Mouse (Mus musculus) heart, embryonic 12.5 days (tissue): ENCODE measurements around the gene E2f6. TPM values are rescaled to one million over a fixed set of nuclear protein-coding genes. Genes with fewer than 3 reads are reported as not detected.

Experiments
- ATAC-seq: fragments of 200-750 bp; cut with Nextera tagmentation; 2 replicates; pipeline ENCODE4 v1.8.0; 2017; ENCODE audit warnings: moderate TSS enrichment, moderate library complexity; ENCODE audit not compliant: insufficient number of reproducible peaks, low FRiP score
- H3K27ac ChIP-seq: fragments of 300-500 bp; sonication (generic); 2 replicates; pipeline ENCODE4 v1.5.1; 2016; ENCODE audit warnings: mild to moderate bottlenecking, moderate library complexity; ENCODE audit not compliant: poor library complexity, severe bottlenecking
- H3K27me3 ChIP-seq: fragments of 300-500 bp; sonication (generic); replicated peaks from 2 replicates; pipeline ENCODE4 v1.6.1; 2016; ENCODE audit warnings: mild to moderate bottlenecking, moderate library complexity
- H3K36me3 ChIP-seq: fragments of 300-500 bp; sonication (generic); 2 replicates; pipeline ENCODE4 v1.6.1; 2016; ENCODE audit warnings: mild to moderate bottlenecking, moderate library complexity
- H3K4me1 ChIP-seq: fragments of 300-500 bp; sonication (generic); replicated peaks from 2 replicates; pipeline ENCODE4 v1.6.1; 2016; ENCODE audit warnings: mild to moderate bottlenecking
- H3K4me2 ChIP-seq: fragments of 300-500 bp; sonication (generic); 2 replicates; pipeline ENCODE4 v1.6.1; 2016; ENCODE audit warnings: mild to moderate bottlenecking, moderate library complexity
- H3K4me3 ChIP-seq: fragments of 300-500 bp; sonication (generic); 2 replicates; pipeline ENCODE4 v1.5.1; 2016; ENCODE audit warnings: mild to moderate bottlenecking
- H3K9ac ChIP-seq: fragments of 300-500 bp; sonication (generic); 2 replicates; pipeline ENCODE4 v1.6.1; 2016; ENCODE audit warnings: mild to moderate bottlenecking, moderate library complexity
- H3K9me3 ChIP-seq: fragments of 300-500 bp; sonication (generic); replicated peaks from 2 replicates; pipeline ENCODE4 v1.6.1; 2016; ENCODE audit warnings: mild to moderate bottlenecking, moderate library complexity
- WGBS: fragments of 180-500 bp; shearing (Covaris S2); methylation state at CpG from one replicate; pipeline ENCODE4 v1.1.7; 2016; 5-methylcytosine and 5-hydroxymethylcytosine counted together
- polyA plus RNA-seq: library from polyadenylated mRNA; unstranded; fragments of >200 nt; fragmentation: Nextera tagmentation; extraction: Ambion mirVana; gene quantifications from 2 replicates; pipeline ENCODE4 v1.2.1, GENCODE M21; 2016

The E2f6 gene
- polyA plus RNA-seq, 1 experiment from 2014 or later = 63.4 TPM

DNA sequence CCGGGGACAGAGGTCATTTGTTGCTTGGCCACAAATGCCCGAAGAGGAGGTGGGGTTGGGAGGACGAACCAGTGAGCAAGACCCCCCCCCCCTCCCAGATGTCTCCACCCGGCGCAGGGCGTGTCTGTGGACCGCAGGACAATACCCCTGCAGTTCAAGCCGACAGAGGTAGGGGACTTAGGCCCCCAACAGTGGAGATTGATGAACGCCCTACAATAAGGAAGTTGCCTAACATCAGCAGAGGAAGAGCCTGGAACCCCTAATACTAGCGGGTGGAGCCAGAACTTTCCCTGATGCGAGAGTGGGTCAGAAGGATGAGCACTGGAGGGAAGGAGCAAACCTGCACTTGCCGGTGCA, 9.8 kb upstream of the E2f6 start:
- H3K4me1 ChIP-seq = peaks cover 10% of the 10 kb centered on the region
- no peaks in the 10 kb centered on the region for H3K36me3 ChIP-seq
- peaks cover under 1% of the 10 kb centered on the region; the same call in 1 of the 2 replicates for H3K27me3 ChIP-seq
- WGBS = 2% methylated on average over 12 of the region's 12 CpGs
- H3K27ac ChIP-seq = no peak overlapping the region
- peak overlapping the region; percentile 98 for H3K4me2 ChIP-seq
- H3K9ac ChIP-seq = peak overlapping the region; percentile 86
- H3K4me3 ChIP-seq = peak overlapping the region; percentile 80
- no peaks in the 10 kb centered on the region for H3K9me3 ChIP-seq
- peak; percentile 30 for ATAC-seq

DNA sequence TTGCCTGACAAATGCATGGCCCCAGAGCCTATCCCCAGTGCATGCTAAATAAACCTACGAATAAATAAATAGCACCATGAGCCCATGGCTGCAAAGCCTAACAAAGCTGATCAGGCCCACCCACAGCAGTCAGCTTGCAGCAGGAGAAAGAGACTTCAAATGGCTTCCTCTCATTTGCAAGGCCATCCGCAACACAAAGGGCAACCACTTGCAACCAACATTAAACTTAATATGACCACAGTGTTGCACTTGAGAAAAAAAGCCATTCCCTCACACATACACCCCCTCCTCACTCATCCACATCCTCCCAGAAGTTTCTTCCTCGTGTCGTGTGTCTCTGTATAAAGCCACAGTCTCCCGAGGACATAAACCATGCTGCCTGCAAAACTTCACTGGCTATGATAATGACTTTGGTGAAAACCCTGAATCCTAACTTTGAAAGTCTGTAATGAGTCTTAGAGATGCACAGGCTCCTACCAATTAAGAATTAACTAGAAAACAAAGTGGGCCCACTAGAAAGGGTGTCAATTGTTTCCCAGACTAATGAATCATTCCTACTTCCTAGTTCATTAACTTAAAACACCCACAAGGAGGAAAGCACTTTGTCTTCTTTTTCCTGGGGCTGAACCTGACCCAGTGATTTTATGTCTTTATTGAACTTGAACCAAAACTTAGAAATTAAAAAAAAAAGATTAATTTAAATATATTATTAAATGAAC, 7.4 kb upstream of the E2f6 start:
- Histone ChIP-seq H3K36me3 (no peaks in the 10 kb centered on the region), H3K9me3 (no peaks in the 10 kb centered on the region), H3K4me2 (no peak overlapping the region), H3K4me1 (peaks cover 10% of the 10 kb centered on the region), H3K27me3 (peaks cover 18% of the 10 kb centered on the region), H3K27ac (no peak overlapping the region), H3K9ac (no peak overlapping the region), H3K4me3 (no peak overlapping the region)
- 46% methylated on average over 5 of the region's 5 CpGs for WGBS
- ATAC-seq = no peak

DNA sequence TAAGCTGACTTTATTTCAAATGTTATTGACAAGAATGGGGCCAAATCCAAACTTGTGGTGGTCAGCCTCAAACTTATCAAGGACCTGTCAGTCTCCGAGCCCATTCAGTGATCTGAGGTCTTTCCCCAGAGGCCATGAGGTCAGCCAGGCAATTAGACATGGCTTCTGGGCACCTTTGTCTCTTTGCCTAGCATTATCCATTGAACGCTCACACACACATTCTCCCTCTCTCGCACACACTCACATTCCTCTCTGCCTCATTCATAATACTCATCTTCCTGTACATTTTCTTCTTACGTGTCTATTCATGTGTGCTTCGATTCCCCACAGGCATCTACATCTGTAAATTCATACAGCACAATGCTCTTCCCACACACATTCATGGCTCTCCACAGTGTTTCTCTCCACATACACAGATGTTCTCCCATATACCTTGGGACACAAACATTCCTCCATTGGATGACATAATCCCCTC, 6.8 kb upstream of the E2f6 start:
- Histone ChIP-seq H3K9ac (no peak overlapping the region), H3K9me3 (no peaks in the 10 kb centered on the region), H3K4me2 (no peak overlapping the region), H3K4me3 (no peak overlapping the region), H3K27ac (no peak overlapping the region), H3K36me3 (no peaks in the 10 kb centered on the region), H3K27me3 (peaks cover 23% of the 10 kb centered on the region), H3K4me1 (peaks cover 10% of the 10 kb centered on the region)
- 55% methylated on average over 5 of the region's 5 CpGs for WGBS
- no peak for ATAC-seq

DNA sequence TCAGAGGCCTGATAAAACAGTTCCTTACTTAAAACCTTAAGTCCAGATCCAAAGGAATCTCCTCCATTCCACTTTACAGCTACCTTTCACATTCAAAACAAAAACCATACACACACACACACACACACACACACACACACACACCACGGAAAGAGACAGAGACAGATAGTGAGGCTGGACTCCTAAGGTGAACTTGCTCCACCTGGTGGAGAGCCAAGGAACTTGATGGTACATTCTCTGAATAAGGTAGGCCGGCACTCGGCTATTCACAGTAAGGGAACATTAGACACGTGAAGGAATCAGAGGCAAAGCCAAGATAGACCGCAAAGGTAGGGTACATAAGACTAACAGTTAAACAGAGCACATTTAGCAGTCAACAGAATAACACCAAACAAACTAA, 5.3 kb upstream of the E2f6 start:
- Histone ChIP-seq H3K27ac (no peak overlapping the region), H3K4me3 (no peak overlapping the region), H3K36me3 (no peaks in the 10 kb centered on the region), H3K4me1 (0 out of 2 replicates have a peak, but pooled peaks cover 5% of the 10 kb centered on the region), H3K9me3 (no peaks in the 10 kb centered on the region), H3K9ac (no peak overlapping the region), H3K4me2 (no peak overlapping the region), H3K27me3 (peaks cover 31% of the 10 kb centered on the region)
- WGBS = 5% methylated on average over 5 of the region's 5 CpGs
- 0 out of 2 replicates have a peak, but pooled peaks have one; percentile 54 for ATAC-seq

DNA sequence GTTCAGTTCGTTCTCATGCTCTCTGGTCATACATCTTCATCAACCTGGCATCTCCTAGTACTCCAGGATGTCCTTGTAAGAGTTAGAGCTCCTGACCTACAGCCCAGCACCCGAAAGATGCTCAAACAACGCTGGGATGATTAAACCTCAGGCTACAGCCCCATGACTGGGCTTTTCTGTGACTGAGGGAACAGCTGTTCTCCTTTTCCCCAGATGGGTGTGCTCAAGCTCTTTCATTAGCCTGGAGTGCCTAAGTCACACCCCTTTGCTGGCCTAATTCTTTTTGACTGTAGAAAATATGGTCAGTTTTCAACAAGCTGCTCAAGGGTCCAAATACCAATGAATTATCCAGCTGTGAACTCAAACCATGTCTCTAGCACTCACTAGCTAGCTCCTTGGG, 2.7 kb upstream of the E2f6 start:
- Histone ChIP-seq H3K4me3 (no peak overlapping the region), H3K4me1 (peaks cover 13% of the 10 kb centered on the region), H3K36me3 (peaks cover 2% of the 10 kb centered on the region; the same call in 1 of the 2 replicates), H3K4me2 (no peak overlapping the region), H3K27ac (no peak overlapping the region), H3K9ac (no peak overlapping the region), H3K27me3 (peaks cover 31% of the 10 kb centered on the region), H3K9me3 (no peaks in the 10 kb centered on the region)
- 33% methylated on average over 3 of the region's 3 CpGs for WGBS
- no peak for ATAC-seq

DNA sequence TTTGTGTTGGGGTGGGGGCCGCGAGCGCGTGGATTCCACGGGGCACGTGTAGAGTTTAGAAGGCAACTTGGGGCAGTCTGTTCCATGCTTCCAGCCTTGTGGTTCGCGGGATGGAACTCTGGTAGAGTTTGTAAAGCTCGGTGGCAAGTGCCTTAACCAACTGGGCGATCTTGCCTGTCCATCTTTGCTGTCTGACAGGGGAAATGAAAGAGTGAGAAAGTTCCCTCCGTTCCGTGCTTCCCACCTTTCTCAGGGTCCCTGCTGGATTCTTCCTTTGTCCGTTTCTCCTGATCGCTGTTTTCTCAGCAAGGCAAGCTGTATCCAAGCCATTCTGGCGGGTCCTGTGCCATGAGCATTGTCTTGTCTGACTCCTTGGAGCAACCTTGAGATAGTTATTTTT, 714 bp downstream of the E2f6 start:
- H3K4me1 ChIP-seq = peaks cover 13% of the 10 kb centered on the region
- 3% methylated on average over 15 of the region's 15 CpGs for WGBS
- no peaks in the 10 kb centered on the region for H3K9me3 ChIP-seq
- peaks cover 20% of the 10 kb centered on the region for H3K36me3 ChIP-seq
- H3K4me3 ChIP-seq = peak overlapping the region; percentile 89
- H3K27ac ChIP-seq = peak overlapping the region; percentile 49; the same call in 1 of the 2 replicates
- H3K4me2 ChIP-seq = peak overlapping the region; percentile 90
- ATAC-seq = no peak
- peak overlapping the region; percentile 89 for H3K9ac ChIP-seq
- peaks cover 25% of the 10 kb centered on the region for H3K27me3 ChIP-seq

DNA sequence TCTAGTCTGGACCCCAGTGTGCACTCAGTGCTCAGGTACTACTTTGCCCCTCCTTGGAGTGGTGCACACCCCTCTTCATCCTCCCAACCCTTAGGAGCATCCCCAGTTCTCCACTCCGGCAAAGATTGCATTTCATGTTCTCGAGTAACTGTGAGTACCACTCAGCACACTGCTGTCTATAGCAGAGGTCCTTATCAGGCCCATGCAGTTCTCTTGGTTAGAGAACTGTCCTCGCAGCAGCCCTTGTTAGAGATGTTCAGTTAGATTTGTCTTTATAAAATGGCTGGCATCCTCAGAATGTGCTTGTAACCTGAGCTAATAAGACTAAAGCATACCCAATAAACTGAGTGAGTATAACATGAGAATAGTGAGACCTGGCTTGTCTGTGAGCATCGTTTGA, 6.4 kb downstream of the E2f6 start:
- Histone ChIP-seq H3K27me3 (no peaks in the 10 kb centered on the region), H3K4me1 (peaks cover 8% of the 10 kb centered on the region), H3K36me3 (peaks cover 72% of the 10 kb centered on the region), H3K4me2 (no peak overlapping the region), H3K27ac (no peak overlapping the region), H3K4me3 (no peak overlapping the region), H3K9me3 (no peaks in the 10 kb centered on the region), H3K9ac (no peak overlapping the region)
- 75% methylated on average over 4 of the region's 4 CpGs for WGBS
- ATAC-seq = no peak

DNA sequence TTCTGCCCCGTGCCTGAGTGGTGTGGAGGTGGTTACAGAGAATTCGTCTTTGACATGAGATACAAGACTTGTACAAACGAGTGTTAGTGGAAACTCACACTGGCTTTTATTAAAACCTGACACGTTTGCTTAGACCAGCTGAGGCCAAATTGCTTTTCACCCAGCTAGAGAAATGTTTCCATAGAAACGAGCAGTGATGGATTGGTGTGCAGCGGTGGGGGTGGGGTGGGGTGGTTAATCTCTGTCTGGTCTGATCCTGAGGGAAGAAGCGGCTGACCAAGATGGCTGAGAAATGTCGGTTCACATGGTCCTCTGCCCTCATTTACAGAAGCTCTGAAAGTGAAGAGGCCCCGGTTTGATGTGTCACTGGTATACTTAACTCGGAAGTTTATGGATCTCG, 7.8 kb downstream of the E2f6 start:
- Histone ChIP-seq H3K27me3 (no peaks in the 10 kb centered on the region), H3K36me3 (peaks cover 83% of the 10 kb centered on the region), H3K9me3 (no peaks in the 10 kb centered on the region), H3K9ac (no peak overlapping the region), H3K4me1 (no peaks in the 10 kb centered on the region), H3K4me3 (no peak overlapping the region), H3K27ac (no peak overlapping the region), H3K4me2 (no peak overlapping the region)
- ATAC-seq = no peak
- 71% methylated on average over 11 of the region's 11 CpGs for WGBS

DNA sequence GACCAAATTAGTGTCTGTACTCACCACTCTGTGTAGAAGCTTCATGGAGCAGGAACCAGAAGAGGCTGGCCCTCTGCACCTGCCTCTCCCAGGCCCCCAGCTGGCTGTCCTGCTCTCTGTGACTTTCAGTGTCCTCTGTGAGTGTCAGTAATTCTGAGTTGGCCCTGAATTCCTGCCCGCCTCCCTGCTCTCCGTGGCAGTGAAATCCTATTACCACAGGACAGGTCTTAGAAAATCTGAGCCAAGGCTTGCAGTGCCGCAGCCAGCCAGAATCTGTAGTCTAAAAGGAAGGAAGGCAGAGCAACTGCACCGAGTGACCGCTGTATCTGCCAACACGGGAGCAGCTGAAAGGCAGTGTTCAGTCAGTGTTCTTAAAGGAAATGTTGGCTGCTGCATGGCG, 10.0 kb downstream of the E2f6 start:
- ATAC-seq = no peak
- Histone ChIP-seq H3K4me3 (no peak overlapping the region), H3K27me3 (no peaks in the 10 kb centered on the region), H3K36me3 (peaks cover 89% of the 10 kb centered on the region), H3K4me2 (no peak overlapping the region), H3K27ac (no peak overlapping the region), H3K9me3 (no peaks in the 10 kb centered on the region), H3K4me1 (no peaks in the 10 kb centered on the region), H3K9ac (no peak overlapping the region)
- WGBS = 76% methylated on average over 7 of the region's 7 CpGs

DNA sequence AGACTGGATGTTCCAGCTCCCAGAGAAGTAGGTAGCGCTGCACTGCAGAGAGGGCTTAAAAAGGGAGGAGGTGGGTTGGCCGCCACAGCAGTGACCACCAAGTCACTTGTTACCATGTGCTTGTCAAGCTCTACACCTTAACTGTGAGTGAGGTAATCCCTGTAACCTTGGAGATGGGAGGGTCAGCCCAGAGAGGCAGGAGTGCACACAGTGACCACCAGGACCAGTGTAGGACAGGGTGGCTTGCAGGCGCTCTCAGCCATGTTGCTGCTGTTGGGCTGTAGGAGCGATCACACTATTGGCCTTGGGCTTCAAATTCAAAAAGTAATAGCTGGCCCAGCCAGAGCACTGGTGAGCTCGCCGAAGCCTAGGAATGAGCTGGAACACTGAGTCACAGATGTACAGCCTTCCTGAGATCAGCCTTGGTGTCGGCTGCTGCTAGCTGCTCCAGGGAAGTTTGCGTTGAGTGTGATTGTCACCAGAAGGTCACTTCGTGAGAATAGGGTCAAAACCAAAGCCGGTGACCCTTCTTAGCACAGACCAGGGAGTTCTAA, 11.5 kb downstream of the E2f6 start:
- Histone ChIP-seq H3K36me3 (peaks cover 86% of the 10 kb centered on the region), H3K4me1 (no peaks in the 10 kb centered on the region), H3K9me3 (no peaks in the 10 kb centered on the region), H3K9ac (no peak overlapping the region), H3K4me2 (no peak overlapping the region), H3K27me3 (no peaks in the 10 kb centered on the region), H3K4me3 (no peak overlapping the region), H3K27ac (no peak overlapping the region)
- ATAC-seq = no peak
- WGBS = 93% methylated on average over 10 of the region's 10 CpGs

DNA sequence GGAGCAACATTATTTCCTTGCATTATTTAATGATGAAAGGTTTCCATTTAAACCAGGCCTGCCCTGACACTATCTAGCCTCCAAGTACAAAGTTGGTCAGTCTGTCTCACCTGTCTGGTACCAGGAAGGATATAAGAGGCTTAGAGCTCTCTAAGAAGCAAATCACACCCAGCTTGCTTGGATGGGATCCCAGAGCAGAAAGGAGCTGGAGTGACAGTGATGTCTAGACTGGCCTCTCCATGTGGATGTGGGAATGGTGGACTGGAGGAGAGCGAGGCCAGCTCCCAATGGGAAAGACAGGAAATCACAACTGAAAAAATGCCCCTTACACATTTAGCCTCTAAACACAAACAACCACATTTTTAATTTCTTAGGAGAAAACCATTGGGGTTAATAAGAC, 12.9 kb downstream of the E2f6 start:
- Histone ChIP-seq H3K27me3 (no peaks in the 10 kb centered on the region), H3K36me3 (peaks cover 73% of the 10 kb centered on the region), H3K9ac (no peak overlapping the region), H3K9me3 (no peaks in the 10 kb centered on the region), H3K27ac (no peak overlapping the region), H3K4me2 (no peak overlapping the region), H3K4me3 (no peak overlapping the region), H3K4me1 (no peaks in the 10 kb centered on the region)
- ATAC-seq = no peak
- WGBS = 90% methylated on average over 1 of the region's 1 CpGs
